Mouse (Mus musculus): ENCODE results near the gene Guca2a.

- TF ChIP-seq CHD1 (IDR thresholded peaks at IDR 0.05; ENCODE audit: low read depth, low read length) (no peak), POLR2AphosphoS2 (IDR thresholded peaks at IDR 0.05; ENCODE audit: low read depth, low read length) (no peak), MAZ (IDR thresholded peaks at IDR 0.05; ENCODE audit: low read depth, low read length) (no peak), MYC (IDR thresholded peaks at IDR 0.05; ENCODE audit: low read depth, low read length) (no peak), ELF1 (IDR thresholded peaks at IDR 0.05; ENCODE audit: low read depth, low read length) (no peak), USF1 (IDR thresholded peaks at IDR 0.05; ENCODE audit: low read depth, low read length) (no peak), POLR2A (IDR thresholded peaks at IDR 0.05; ENCODE audit: low read depth, low read length) (no peak)
These were observed 4.2 kb upstream of the Guca2a start for GRCm38 (mm10) chr4:119633342-119633741.

All from CH12.LX (cell line).